16 mouse cellular contexts compared by ENCODE assay signal in the genomic region with DNA sequence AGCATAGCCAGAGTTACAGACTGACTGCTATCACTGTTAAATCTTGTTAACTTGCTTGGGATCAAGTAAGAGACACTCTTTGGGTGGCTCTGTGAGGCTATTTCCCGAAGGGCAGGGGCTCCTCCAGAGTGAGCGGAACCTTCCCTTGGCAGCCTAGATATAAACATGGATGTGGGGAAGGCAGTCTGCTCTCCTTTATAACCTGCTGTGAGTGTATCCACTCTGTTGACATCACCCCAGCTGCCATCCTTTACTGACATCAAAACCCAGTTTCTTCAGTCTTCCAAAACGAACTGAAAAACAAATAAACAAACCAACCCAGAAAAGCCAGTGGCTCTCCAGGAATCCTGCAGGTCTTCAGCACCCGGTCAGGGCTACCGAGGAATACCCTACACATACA. TPM values are rescaled to one million over a fixed set of nuclear protein-coding genes. Genes with fewer than 3 reads are reported as not detected.
"Had no signal": no experiment of that assay in that cellular context is flagged by ENCODE, and none has a peak within 500 bp of the region (broad histone marks: within the 10 kb centered on the region; RNA-seq: fewer than 3 reads in every experiment).

No protein-coding gene starts in this region.

- DNase-seq: cerebellum, adult 9-11 months; cerebellum, postnatal 10 days; cerebellum, postnatal 14 days; cerebellum, postnatal 25 days; cerebellum, postnatal 36 days; embryo, embryonic 11 days; forebrain, postnatal 0 days; gastrocnemius, adult 2 months; gastrocnemius, postnatal 10 days; gastrocnemius, postnatal 14 days; gastrocnemius, postnatal 25 days; gastrocnemius, postnatal 36 days; heart, adult 11 months; heart, adult 18-20 months; heart, adult 2 months had no signal

RNA-seq across cellular contexts. Expression of a gene that starts 39.6 kb away (rescaled TPM):
- total RNA-seq: common myeloid progenitor, adult 5-6 weeks had no signal
